ENCODE assay signal across 8 mouse cellular contexts in genomic region chr11:61853659-61854058, GRCm38 (mm10). TPM values are rescaled to one million over a fixed set of nuclear protein-coding genes. Genes with fewer than 3 reads are reported as not detected.
A peak's percentile ranks its signal among the peaks of the same experiment; 100 is the strongest.
DNase-seq lines count a peak whose midpoint lies in the region; ATAC-seq and TF ChIP-seq lines count a peak whose summit lies in the region.

No protein-coding gene starts in this region.

- H3K9me3 ChIP-seq in lung, embryonic 15.5 days = no peaks in the 10 kb centered on the region
- H3K9me3 ChIP-seq in embryonic facial prominence, embryonic 15.5 days (replicated peaks) = no peaks in the 10 kb centered on the region
- no peaks in the 10 kb centered on the region for H3K9me3 ChIP-seq in intestine, postnatal 0 days (ENCODE audit: control insufficient read depth)
- H3K9me3 ChIP-seq in neural tube, embryonic 14.5 days (ENCODE audit: control insufficient read depth, low read length) = no peaks in the 10 kb centered on the region

- DNase-seq in lung, postnatal 25 days (ENCODE audit: low spot score) = no peak
- no peak for DNase-seq in adrenal gland, postnatal 14 days
- DNase-seq in testis, postnatal 14 days (ENCODE audit: low spot score) = no peak

- H3K9ac ChIP-seq in lung, embryonic 15.5 days = peak overlapping the region; percentile 92
- H3K9ac ChIP-seq in embryonic facial prominence, embryonic 15.5 days = peak overlapping the region; percentile 97
- 0 out of 2 replicates have a peak overlapping the region, but pooled peaks have one; percentile 95 for H3K9ac ChIP-seq in intestine, postnatal 0 days (ENCODE audit: low read depth, low read length)
- peak overlapping the region; percentile 99 for H3K9ac ChIP-seq in neural tube, embryonic 14.5 days (replicated peaks; ENCODE audit: low read depth, low read length)

- 10% methylated on average over 5 of the region's 5 CpGs for WGBS in lung, embryonic 15.5 days
- 7% methylated on average over 5 of the region's 5 CpGs for WGBS in embryonic facial prominence, embryonic 15.5 days
- WGBS in intestine, postnatal 0 days = 19% methylated on average over 5 of the region's 5 CpGs
- 12% methylated on average over 5 of the region's 5 CpGs for WGBS in neural tube, embryonic 14.5 days

- peak overlapping the region; percentile 90 for H3K4me3 ChIP-seq in lung, embryonic 15.5 days
- H3K4me3 ChIP-seq in embryonic facial prominence, embryonic 15.5 days (replicated peaks) = peak overlapping the region; percentile 94
- H3K4me3 ChIP-seq in intestine, postnatal 0 days (ENCODE audit: low read depth, low read length) = peak overlapping the region; percentile 67
- peak overlapping the region; percentile 96 for H3K4me3 ChIP-seq in neural tube, embryonic 14.5 days (ENCODE audit: low read depth, low read length)

- TF ChIP-seq CTCF in intestine, postnatal 0 days (IDR thresholded peaks at IDR 0.05; ENCODE audit: low read depth) = no peak

- peaks cover 5% of the 10 kb centered on the region; the same call in 1 of the 2 replicates for H3K4me1 ChIP-seq in lung, embryonic 15.5 days
- no peaks in the 10 kb centered on the region for H3K4me1 ChIP-seq in embryonic facial prominence, embryonic 15.5 days
- no peaks in the 10 kb centered on the region for H3K4me1 ChIP-seq in intestine, postnatal 0 days (replicated peaks; ENCODE audit: control insufficient read depth, insufficient read depth, low read length)
- peaks cover 7% of the 10 kb centered on the region; the same call in 1 of the 2 replicates for H3K4me1 ChIP-seq in neural tube, embryonic 14.5 days (ENCODE audit: control insufficient read depth, insufficient read depth, low read length)

- H3K36me3 ChIP-seq in lung, embryonic 15.5 days = peaks cover 2% of the 10 kb centered on the region; the same call in 1 of the 2 replicates
- no peaks in the 10 kb centered on the region for H3K36me3 ChIP-seq in embryonic facial prominence, embryonic 15.5 days
- H3K36me3 ChIP-seq in intestine, postnatal 0 days (ENCODE audit: control insufficient read depth, insufficient read depth) = no peaks in the 10 kb centered on the region
- no peaks in the 10 kb centered on the region for H3K36me3 ChIP-seq in neural tube, embryonic 14.5 days (ENCODE audit: control insufficient read depth, insufficient read depth, low read length)

- ATAC-seq in lung, embryonic 15.5 days (ENCODE audit: borderline replicate concordance, extremely low read depth, low FRiP score, low TSS enrichment) = no peak
- ATAC-seq in embryonic facial prominence, embryonic 15.5 days (ENCODE audit: insufficient number of reproducible peaks, low FRiP score, low TSS enrichment, low read depth) = no peak
- ATAC-seq in intestine, postnatal 0 days = no peak
- ATAC-seq in neural tube, embryonic 14.5 days (ENCODE audit: low read depth) = no peak
- no peak for ATAC-seq in cerebellum, adult (ENCODE audit: insufficient number of reproducible peaks, low FRiP score, low TSS enrichment)

- H3K27me3 ChIP-seq in lung, embryonic 15.5 days = no peaks in the 10 kb centered on the region
- no peaks in the 10 kb centered on the region for H3K27me3 ChIP-seq in embryonic facial prominence, embryonic 15.5 days
- no peaks in the 10 kb centered on the region for H3K27me3 ChIP-seq in intestine, postnatal 0 days (replicated peaks; ENCODE audit: control insufficient read depth, insufficient read depth, low read length)
- no peaks in the 10 kb centered on the region for H3K27me3 ChIP-seq in neural tube, embryonic 14.5 days (ENCODE audit: control insufficient read depth, insufficient read depth, low read length)

- H3K4me2 ChIP-seq in lung, embryonic 15.5 days = peak overlapping the region; percentile 88
- H3K4me2 ChIP-seq in embryonic facial prominence, embryonic 15.5 days (replicated peaks) = peak overlapping the region; percentile 81
- H3K4me2 ChIP-seq in intestine, postnatal 0 days (replicated peaks; ENCODE audit: low read depth) = peak overlapping the region; percentile 89
- peak overlapping the region; percentile 53 for H3K4me2 ChIP-seq in neural tube, embryonic 14.5 days (ENCODE audit: low read depth, low read length)

- H3K27ac ChIP-seq in lung, embryonic 15.5 days = 0 out of 2 replicates have a peak overlapping the region, but pooled peaks have one; percentile 86
- no peak overlapping the region; the same call in 1 of the 2 replicates for H3K27ac ChIP-seq in embryonic facial prominence, embryonic 15.5 days (replicated peaks)
- H3K27ac ChIP-seq in intestine, postnatal 0 days (ENCODE audit: low read depth, low read length) = no peak overlapping the region
- H3K27ac ChIP-seq in neural tube, embryonic 14.5 days (ENCODE audit: low read depth, low read length) = peak overlapping the region; percentile 96

RNA-seq across cellular contexts. Expression of gene Ulk2, which starts 1.2 kb away (rescaled TPM):
- 12.0 and 12.2 TPM in 2 replicates for polyA plus RNA-seq in lung, embryonic 15.5 days (2015; fragmentation: Nextera tagmentation; extraction: Ambion mirVana)
- 15.5 and 16.5 TPM in 2 replicates for polyA plus RNA-seq in embryonic facial prominence, embryonic 15.5 days (2015; fragmentation: Nextera tagmentation; extraction: Ambion mirVana)
- polyA plus RNA-seq in intestine, postnatal 0 days (2015; fragmentation: Nextera tagmentation; extraction: Ambion mirVana) = 5.2 and 5.3 TPM in 2 replicates
- polyA plus RNA-seq in neural tube, embryonic 14.5 days (2014; fragmentation: Nextera tagmentation; extraction: Ambion mirVana) = 52.0 and 63.2 TPM in 2 replicates
- total RNA-seq in adrenal gland, postnatal 14 days (2021) = 39.1 and 40.8 TPM in 2 replicates

Comparison
In these comparisons a context has a peak if more than half of its experiments do, and no peak if none do; other contexts are left out.
1. H3K27ac ChIP-seq: peak in lung, embryonic 15.5 days (single experiment) and neural tube, embryonic 14.5 days (single experiment); none in embryonic facial prominence, embryonic 15.5 days (single experiment) and intestine, postnatal 0 days (single experiment).
2. Peak in every context shown above with its lines, with median percentiles within 50 percentile points of each other: H3K4me2 ChIP-seq, H3K4me3 ChIP-seq and H3K9ac ChIP-seq.